Mouse (Mus musculus): ENCODE data around the gene Gm5725. TPM values are rescaled to one million over a fixed set of nuclear protein-coding genes. Genes with fewer than 3 reads are reported as not detected.
"Not testable (repeated sequence)": the region's sequence is repeated elsewhere in the genome, so short reads cannot be mapped to it uniquely, and the experiment has no call there.

Gm5725 gene
- polyA plus RNA-seq (2012; rRNA removed) (not detected in 2 replicates), polyA plus RNA-seq (2014; fragmentation: Nextera tagmentation; extraction: Ambion mirVana) (not detected in 2 replicates)

DNA sequence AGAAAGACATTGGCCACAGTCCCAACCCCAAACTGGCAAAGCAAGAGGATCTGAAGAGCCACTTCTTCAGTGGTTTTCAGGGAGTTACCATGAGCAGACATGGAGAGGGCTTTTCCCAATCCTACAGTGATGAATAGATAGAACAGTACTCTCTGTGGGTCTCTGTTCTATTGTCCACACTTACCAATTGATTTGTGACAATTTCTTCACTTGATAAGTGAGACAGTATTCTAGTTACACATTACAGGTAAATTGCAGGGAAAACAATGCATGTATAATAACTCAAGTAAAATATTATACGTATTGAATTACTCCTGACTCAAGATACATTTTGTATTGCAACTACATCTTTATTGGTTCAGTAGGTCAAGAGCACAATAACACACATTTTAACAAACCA, at the start of gene Gm5725:
Gm5725 (minus strand) TSS at position 101 of the 400 bp plus-strand sequence.
- not testable (repeated sequence) for H3K9me3 ChIP-seq (ENCODE audit: control insufficient read depth, low read length); H3K27ac ChIP-seq (replicated peaks; ENCODE audit: low read depth, low read length); H3K4me2 ChIP-seq (replicated peaks; ENCODE audit: low read depth, low read length, severe bottlenecking); H3K4me3 ChIP-seq (replicated peaks; ENCODE audit: low read length); H3K36me3 ChIP-seq (ENCODE audit: control insufficient read depth, insufficient read depth, low read length); H3K9ac ChIP-seq (ENCODE audit: low read depth, low read length, severe bottlenecking); H3K4me1 ChIP-seq (ENCODE audit: control insufficient read depth, insufficient read depth, low read length); DNase-seq (ENCODE audit: low spot score); ATAC-seq (ENCODE audit: low FRiP score, low read depth); H3K27me3 ChIP-seq (ENCODE audit: control insufficient read depth, insufficient read depth, low read length)
- WGBS: no CpG with 5 or more reads among the region's 1 CpGs

DNA sequence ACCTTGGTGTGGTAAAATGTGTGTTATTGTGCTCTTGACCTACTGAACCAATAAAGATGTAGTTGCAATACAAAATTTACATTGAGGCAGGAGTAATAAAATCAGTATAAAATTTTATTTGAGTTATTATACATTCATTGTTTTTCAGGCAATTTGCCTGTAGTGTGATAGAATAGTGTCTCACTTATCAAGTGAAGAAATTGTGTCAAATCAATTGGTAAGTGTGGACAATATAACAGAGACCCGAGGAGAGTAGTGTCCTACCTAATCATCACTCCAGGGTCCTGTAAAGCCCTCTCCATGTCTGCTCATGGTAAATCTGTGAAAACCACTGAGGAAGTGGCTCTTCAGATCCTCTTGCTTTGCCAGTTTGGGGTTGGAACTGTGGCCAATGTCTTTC, 12.0 kb downstream of the Gm5725 start, which contains the start of gene Vmn1r135:
Vmn1r135 (plus strand) TSS at position 301 of the 400 bp plus-strand sequence.
- DNase-seq (ENCODE audit: low spot score); H3K4me2 ChIP-seq (replicated peaks; ENCODE audit: low read depth, low read length, severe bottlenecking); H3K36me3 ChIP-seq (ENCODE audit: control insufficient read depth, insufficient read depth, low read length); H3K9me3 ChIP-seq (ENCODE audit: control insufficient read depth, low read length); ATAC-seq (ENCODE audit: low FRiP score, low read depth); H3K9ac ChIP-seq (ENCODE audit: low read depth, low read length, severe bottlenecking); H3K27ac ChIP-seq (replicated peaks; ENCODE audit: low read depth, low read length); H3K27me3 ChIP-seq (ENCODE audit: control insufficient read depth, insufficient read depth, low read length); H3K4me1 ChIP-seq (ENCODE audit: control insufficient read depth, insufficient read depth, low read length); H3K4me3 ChIP-seq (replicated peaks; ENCODE audit: low read length): not testable (repeated sequence)
- WGBS: no CpG with 5 or more reads among the region's 1 CpGs

DNA sequence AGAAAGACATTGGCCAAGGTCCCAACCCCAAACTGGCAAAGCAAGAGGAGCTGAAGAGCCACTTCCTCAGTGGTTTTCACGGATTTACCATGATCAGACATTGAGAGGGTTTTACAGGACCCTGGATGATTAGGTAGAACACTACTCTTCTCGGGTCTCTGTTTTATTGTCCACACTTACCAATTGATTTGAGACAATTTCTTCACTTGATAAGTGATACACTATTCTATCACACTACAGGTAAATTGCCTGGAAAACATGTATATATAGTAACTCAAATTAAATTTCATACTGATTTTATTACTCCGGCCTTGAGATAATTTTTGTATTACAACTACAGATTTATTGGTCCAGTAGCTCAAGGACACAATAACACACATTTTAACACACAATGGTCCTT, 47.4 kb downstream of the Gm5725 start, which contains the start of gene Gm4177:
Gm4177 (minus strand) TSS at position 101 of the 400 bp plus-strand sequence.
- not testable (repeated sequence) for H3K9ac ChIP-seq (ENCODE audit: low read depth, low read length, severe bottlenecking); ATAC-seq (ENCODE audit: low FRiP score, low read depth); H3K27ac ChIP-seq (replicated peaks; ENCODE audit: low read depth, low read length); H3K36me3 ChIP-seq (ENCODE audit: control insufficient read depth, insufficient read depth, low read length); H3K9me3 ChIP-seq (ENCODE audit: control insufficient read depth, low read length); DNase-seq (ENCODE audit: low spot score); H3K4me2 ChIP-seq (replicated peaks; ENCODE audit: low read depth, low read length, severe bottlenecking); H3K4me1 ChIP-seq (ENCODE audit: control insufficient read depth, insufficient read depth, low read length); H3K4me3 ChIP-seq (replicated peaks; ENCODE audit: low read length); H3K27me3 ChIP-seq (ENCODE audit: control insufficient read depth, insufficient read depth, low read length)
- no CpG with 5 or more reads among the region's 3 CpGs for WGBS

Other genes with a start within 250 kb of the Gm5725 start
- not detected in 2 replicates for gene Vmn1r132, start 230.2 kb downstream of the Gm5725 start, polyA plus RNA-seq (2012; rRNA removed)
- gene Vmn1r132, start 230.2 kb downstream of the Gm5725 start, polyA plus RNA-seq (2014; fragmentation: Nextera tagmentation; extraction: Ambion mirVana): not detected in 2 replicates
- gene Gm4175, start 82.8 kb downstream of the Gm5725 start, polyA plus RNA-seq (2012; rRNA removed): not detected in 2 replicates
- not detected in 2 replicates for gene Gm4175, start 82.8 kb downstream of the Gm5725 start, polyA plus RNA-seq (2014; fragmentation: Nextera tagmentation; extraction: Ambion mirVana)
- not detected in 2 replicates for gene Gm4177, start 47.5 kb downstream of the Gm5725 start, polyA plus RNA-seq (2012; rRNA removed)
- not detected in 2 replicates for gene Gm4177, start 47.5 kb downstream of the Gm5725 start, polyA plus RNA-seq (2014; fragmentation: Nextera tagmentation; extraction: Ambion mirVana)
- gene Vmn1r135, start 11.9 kb downstream of the Gm5725 start, polyA plus RNA-seq (2012; rRNA removed): not detected in 2 replicates
- not detected in 2 replicates for gene Vmn1r135, start 11.9 kb downstream of the Gm5725 start, polyA plus RNA-seq (2014; fragmentation: Nextera tagmentation; extraction: Ambion mirVana)
- not detected in 2 replicates for gene Gm5891, start 77.0 kb upstream of the Gm5725 start, polyA plus RNA-seq (2012; rRNA removed)
- gene Gm5891, start 77.0 kb upstream of the Gm5725 start, polyA plus RNA-seq (2014; fragmentation: Nextera tagmentation; extraction: Ambion mirVana): not detected in 2 replicates
- gene Vmn1r137, start 150.3 kb upstream of the Gm5725 start, polyA plus RNA-seq (2012; rRNA removed): not detected in 2 replicates
- not detected in 2 replicates for gene Vmn1r137, start 150.3 kb upstream of the Gm5725 start, polyA plus RNA-seq (2014; fragmentation: Nextera tagmentation; extraction: Ambion mirVana)
- not detected in 2 replicates for gene Vmn1r138, start 184.6 kb upstream of the Gm5725 start, polyA plus RNA-seq (2012; rRNA removed)
- gene Vmn1r138, start 184.6 kb upstream of the Gm5725 start, polyA plus RNA-seq (2014; fragmentation: Nextera tagmentation; extraction: Ambion mirVana): not detected in 2 replicates
- gene Gm6176, start 212.0 kb upstream of the Gm5725 start, polyA plus RNA-seq (2012; rRNA removed): not detected in 2 replicates
- not detected in 2 replicates for gene Gm6176, start 212.0 kb upstream of the Gm5725 start, polyA plus RNA-seq (2014; fragmentation: Nextera tagmentation; extraction: Ambion mirVana)
- gene Vmn1r139, start 224.8 kb upstream of the Gm5725 start, polyA plus RNA-seq (2012; rRNA removed): not detected in 2 replicates
- not detected in 2 replicates for gene Vmn1r139, start 224.8 kb upstream of the Gm5725 start, polyA plus RNA-seq (2014; fragmentation: Nextera tagmentation; extraction: Ambion mirVana)